Mouse (Mus musculus) CH12.LX (cell line): Measurements from ENCODE around the gene Plekhh3. TPM values are rescaled to one million over a fixed set of nuclear protein-coding genes. Genes with fewer than 3 reads are reported as not detected.

Experiments used
- DNase-seq: peaks from one replicate; pipeline ENCODE4 v3.0.0-alpha.2; 2013; ENCODE audit errors: extremely low read depth
- H3K27ac ChIP-seq: 2 replicates; pipeline ENCODE4 v1.5.1; 2012; ENCODE audit warnings: low read depth, mild to moderate bottlenecking, control low read depth, moderate library complexity; ENCODE audit not compliant: insufficient read depth
- H3K27me3 ChIP-seq: replicated peaks from 2 replicates; pipeline ENCODE3; 2012; ENCODE audit warnings: inconsistent platforms
- H3K36me3 ChIP-seq, 2 experiments: replicated peaks in 1 of 2; 2 replicates each; pipeline versions ENCODE3 to v1.6.1; 2012; ENCODE audit warnings: inconsistent platforms in 1 of 2, low read length in 1 of 2, mild to moderate bottlenecking in 1 of 2, mixed read lengths in 1 of 2, moderate library complexity in 1 of 2; ENCODE audit not compliant: control insufficient read depth in 1 of 2, insufficient read depth in 1 of 2
- H3K4me1 ChIP-seq, 2 experiments: 2 replicates each; pipeline ENCODE4 v1.6.1; 2012; ENCODE audit warnings: inconsistent platforms in 1 of 2, moderate library complexity in 1 of 2; ENCODE audit not compliant: insufficient read depth in 2 of 2, control insufficient read depth in 1 of 2
- H3K4me2 ChIP-seq: 2 replicates; pipeline ENCODE4 v1.6.1; 2012; ENCODE audit warnings: low read depth, mild to moderate bottlenecking, control low read depth; ENCODE audit not compliant: poor library complexity, insufficient read depth, severe bottlenecking
- H3K4me3 ChIP-seq, 3 experiments: fragments of 150-350 bp in 1 of 3; sonication (generic) in 1 of 3; replicated peaks in 1 of 3; 2 replicates each; pipeline versions ENCODE3 to v1.5.1; 2011 to 2012; ENCODE audit warnings: low read depth in 2 of 3, low read length in 2 of 3, mild to moderate bottlenecking in 2 of 3, moderate library complexity in 2 of 3, control low read depth in 1 of 3, improper control_type of control experiment in 1 of 3, inconsistent platforms in 1 of 3, mixed read lengths in 1 of 3; ENCODE audit not compliant: poor library complexity in 1 of 3
- H3K79me2 ChIP-seq: replicated peaks from 2 replicates; pipeline ENCODE4 v1.6.1; 2012; ENCODE audit warnings: mild to moderate bottlenecking, moderate library complexity; ENCODE audit not compliant: control insufficient read depth, poor library complexity, insufficient read depth, severe bottlenecking; ENCODE audit errors: extremely low read depth
- H3K9ac ChIP-seq: 2 replicates; pipeline ENCODE4 v1.6.1; 2012; ENCODE audit warnings: low read depth, mild to moderate bottlenecking, control low read depth, moderate library complexity; ENCODE audit not compliant: insufficient read depth
- H3K9me3 ChIP-seq: replicated peaks from 2 replicates; pipeline ENCODE3; 2012; ENCODE audit warnings: low read length, inconsistent platforms, mixed read lengths
- BHLHE40 ChIP-seq: IDR thresholded peaks from 2 replicates; pipeline ENCODE4 v1.6.1; 2011; ENCODE audit warnings: mild to moderate bottlenecking, low read depth, low read length, improper control_type of control experiment
- CHD1 ChIP-seq: IDR thresholded peaks from 2 replicates; pipeline ENCODE4 v1.6.1; 2012; ENCODE audit warnings: low read depth, low read length, improper control_type of control experiment, inconsistent platforms
- CHD2 ChIP-seq: IDR thresholded peaks from 2 replicates; pipeline ENCODE4 v1.6.1; 2011; ENCODE audit warnings: low read length, improper control_type of control experiment
- CTCF ChIP-seq, 2 experiments: IDR thresholded peaks in 1 of 2; conservative IDR thresholded peaks in 1 of 2; 2 replicates each; pipeline ENCODE4 v1.5.1; 2011 to 2012; ENCODE audit warnings: low read depth in 2 of 2, low read length in 2 of 2, improper control_type of control experiment in 1 of 2, inconsistent platforms in 1 of 2, mild to moderate bottlenecking in 1 of 2, moderate library complexity in 1 of 2
- E2F4 ChIP-seq: IDR thresholded peaks from 2 replicates; pipeline ENCODE4 v1.6.1; 2011; ENCODE audit warnings: low read depth, low read length, improper control_type of control experiment; ENCODE audit not compliant: insufficient replicate concordance
- ELF1 ChIP-seq: IDR thresholded peaks from 2 replicates; pipeline ENCODE4 v1.6.1; 2014; ENCODE audit warnings: low read depth, mild to moderate bottlenecking, inconsistent platforms, low read length, improper control_type of control experiment
- EP300 ChIP-seq: IDR thresholded peaks from 2 replicates; pipeline ENCODE4 v1.6.1; 2011; ENCODE audit warnings: low read length, improper control_type of control experiment
- ETS1 ChIP-seq: conservative IDR thresholded peaks from 2 replicates; pipeline ENCODE4 v1.6.1; 2012; ENCODE audit warnings: low read depth, mild to moderate bottlenecking, inconsistent platforms, low read length, improper control_type of control experiment, moderate library complexity
- GABPA ChIP-seq: IDR thresholded peaks from 2 replicates; pipeline ENCODE4 v1.6.1; 2012; ENCODE audit warnings: low read depth, low read length, improper control_type of control experiment, inconsistent platforms; ENCODE audit not compliant: insufficient replicate concordance
- HCFC1 ChIP-seq: IDR thresholded peaks from 2 replicates; pipeline ENCODE4 v1.6.1; 2012; ENCODE audit warnings: low read depth, mild to moderate bottlenecking, inconsistent platforms, low read length, improper control_type of control experiment
- IRF4 ChIP-seq: IDR thresholded peaks from 2 replicates; pipeline ENCODE4 v1.6.1; 2014; ENCODE audit warnings: low read depth, mild to moderate bottlenecking, inconsistent platforms, low read length, improper control_type of control experiment
- JUN ChIP-seq: IDR thresholded peaks from 2 replicates; pipeline ENCODE4 v1.6.1; 2011; ENCODE audit warnings: low read depth, mild to moderate bottlenecking, low read length, improper control_type of control experiment, moderate library complexity; ENCODE audit not compliant: insufficient read depth
- JUND ChIP-seq: conservative IDR thresholded peaks from 2 replicates; pipeline ENCODE4 v1.6.1; 2011; ENCODE audit warnings: low read depth, low read length, improper control_type of control experiment
- KAT2A ChIP-seq: IDR thresholded peaks from 2 replicates; pipeline ENCODE4 v1.6.1; 2012; ENCODE audit warnings: low read length, improper control_type of control experiment, inconsistent platforms; ENCODE audit not compliant: insufficient replicate concordance
- MAFK ChIP-seq: IDR thresholded peaks from 2 replicates; pipeline ENCODE4 v1.6.1; 2011; ENCODE audit warnings: low read length, improper control_type of control experiment; ENCODE audit not compliant: insufficient replicate concordance
- MAX ChIP-seq: IDR thresholded peaks from 2 replicates; pipeline ENCODE4 v1.6.1; 2011; ENCODE audit warnings: low read length, improper control_type of control experiment
- MAZ ChIP-seq: IDR thresholded peaks from 2 replicates; pipeline ENCODE4 v1.6.1; 2012; ENCODE audit warnings: low read depth, mild to moderate bottlenecking, inconsistent platforms, low read length, improper control_type of control experiment, moderate library complexity
- MEF2A ChIP-seq: IDR thresholded peaks from 2 replicates; pipeline ENCODE4 v1.6.1; 2014; ENCODE audit warnings: low read depth, mild to moderate bottlenecking, inconsistent platforms, low read length, improper control_type of control experiment, borderline replicate concordance
- MXI1 ChIP-seq: IDR thresholded peaks from 2 replicates; pipeline ENCODE4 v1.6.1; 2011; ENCODE audit warnings: mild to moderate bottlenecking, low read depth, low read length, improper control_type of control experiment
- MYC ChIP-seq: IDR thresholded peaks from 2 replicates; pipeline ENCODE4 v1.6.1; 2011; ENCODE audit warnings: low read depth, mild to moderate bottlenecking, improper control_type of control experiment, low read length
- NELFE ChIP-seq: IDR thresholded peaks from 2 replicates; pipeline ENCODE4 v1.6.1; 2011; ENCODE audit warnings: low read depth, low read length, improper control_type of control experiment
- NRF1 ChIP-seq: IDR thresholded peaks from 2 replicates; pipeline ENCODE4 v1.6.1; 2014; ENCODE audit warnings: low read depth, mild to moderate bottlenecking, inconsistent platforms, low read length, improper control_type of control experiment, moderate library complexity
- PAX5 ChIP-seq: IDR thresholded peaks from 2 replicates; pipeline ENCODE4 v1.6.1; 2012; ENCODE audit warnings: low read length, inconsistent platforms, mixed read lengths
- POLR2A ChIP-seq: IDR thresholded peaks from 2 replicates; pipeline ENCODE4 v1.6.1; 2011; ENCODE audit warnings: low read depth, mild to moderate bottlenecking, improper control_type of control experiment, low read length
- POLR2AphosphoS2 ChIP-seq: IDR thresholded peaks from 2 replicates; pipeline ENCODE4 v1.6.1; 2011; ENCODE audit warnings: low read depth, low read length, improper control_type of control experiment
- RAD21 ChIP-seq: IDR thresholded peaks from 2 replicates; pipeline ENCODE4 v1.6.1; 2011; ENCODE audit warnings: low read depth, mild to moderate bottlenecking, low read length, improper control_type of control experiment, moderate library complexity
- RCOR1 ChIP-seq: conservative IDR thresholded peaks from 2 replicates; pipeline ENCODE4 v1.6.1; 2012; ENCODE audit warnings: low read depth, mild to moderate bottlenecking, inconsistent platforms, low read length, improper control_type of control experiment
- SIN3A ChIP-seq: IDR thresholded peaks from 2 replicates; pipeline ENCODE4 v1.6.1; 2012; ENCODE audit warnings: low read length, improper control_type of control experiment, inconsistent platforms
- SMC3 ChIP-seq: IDR thresholded peaks from 2 replicates; pipeline ENCODE4 v1.6.1; 2011; ENCODE audit warnings: low read depth, low read length, improper control_type of control experiment
- TBP ChIP-seq: conservative IDR thresholded peaks from 2 replicates; pipeline ENCODE4 v1.6.1; 2011; ENCODE audit warnings: low read depth, low read length, improper control_type of control experiment
- TCF12 ChIP-seq: IDR thresholded peaks from 2 replicates; pipeline ENCODE4 v1.6.1; 2014; ENCODE audit warnings: low read depth, mild to moderate bottlenecking, inconsistent platforms, low read length, improper control_type of control experiment
- UBTF ChIP-seq: IDR thresholded peaks from 2 replicates; pipeline ENCODE4 v1.6.1; 2012; ENCODE audit warnings: low read depth, mild to moderate bottlenecking, inconsistent platforms, low read length, improper control_type of control experiment, moderate library complexity
- USF1 ChIP-seq: IDR thresholded peaks from 2 replicates; pipeline ENCODE4 v1.6.1; 2014; ENCODE audit warnings: low read depth, mild to moderate bottlenecking, inconsistent platforms, low read length, improper control_type of control experiment
- USF2 ChIP-seq: conservative IDR thresholded peaks from 2 replicates; pipeline ENCODE4 v1.6.1; 2011; ENCODE audit warnings: low read depth, low read length, improper control_type of control experiment
- ZC3H11A ChIP-seq: IDR thresholded peaks from 2 replicates; pipeline ENCODE4 v1.6.1; 2012; ENCODE audit warnings: low read depth, mild to moderate bottlenecking, inconsistent platforms, low read length, improper control_type of control experiment
- ZKSCAN1 ChIP-seq: IDR thresholded peaks from 2 replicates; pipeline ENCODE4 v1.6.1; 2012; ENCODE audit warnings: low read depth, inconsistent platforms, low read length, improper control_type of control experiment, borderline replicate concordance
- ZMIZ1 ChIP-seq: IDR thresholded peaks from 2 replicates; pipeline ENCODE4 v1.6.1; 2012; ENCODE audit warnings: low read depth, mild to moderate bottlenecking, inconsistent platforms, low read length, improper control_type of control experiment
- ZNF384 ChIP-seq: IDR thresholded peaks from 2 replicates; pipeline ENCODE4 v1.6.1; 2012; ENCODE audit warnings: low read depth, low read length, improper control_type of control experiment, inconsistent platforms
- dilution Hi-C: fragments of 300-500 bp; cut with MboI; formaldehyde crosslinking; loops from 2 replicates; pipeline ENCODE4 v1.14.3; 2020; ENCODE audit warnings: low sequenced_read_pairs; ENCODE audit not compliant: extremely low pct_unique_long_range_greater_than_20kb, extremely low pct_ligation_motif_present
- in situ Hi-C: fragments of 300-500 bp; cut with MboI; formaldehyde crosslinking; loops from 3 replicates; pipeline ENCODE4 v1.14.3; 2019; ENCODE audit warnings: low sequenced_read_pairs, low pct_ligation_motif_present, low pct_unique_long_range_greater_than_20kb, mixed read lengths
- polyA plus RNA-seq: library from polyadenylated mRNA; unstranded; fragments of >175 nt; gene quantifications from 2 replicates; pipeline ENCODE4 v1.2.1, GENCODE M21; 2012; ENCODE audit warnings: low read depth; ENCODE audit not compliant: insufficient read length
- total RNA-seq, 2 experiments: library from RNA; depleted of rRNA; stranded (reverse); fragments of 300-350 nt in 1 of 2; fragments of >200 nt in 1 of 2; gene quantifications; 2 replicates each; pipeline ENCODE4 v1.2.3; 2012 to 2014

Plekhh3 gene
- total and polyA plus RNA-seq, 3 experiments: 2.9 to 20.3 (median 5.0) TPM

- in situ Hi-C loops (loop anchor here (5.0 kb wide), 1 partner anchor 35 kb away; no protein-coding TSS in a partner anchor), dilution Hi-C loops (no loop called here)
- Histone ChIP-seq H3K4me1 (peaks cover 3 to 56% of the 10 kb centered on the region in 2 experiments; a peak in 3 of 4 replicates), H3K4me3 (peak overlapping the region; percentile 44 to 53 (median 48)), H3K27me3 (peaks cover 9% of the 10 kb centered on the region), H3K36me3 (peaks cover 12 to 14% of the 10 kb centered on the region in 2 experiments), H3K27ac (peak overlapping the region; percentile 71), H3K9ac (peak overlapping the region; percentile 50), H3K79me2 (peaks cover 10% of the 10 kb centered on the region; the same call in 1 of the 2 replicates), H3K4me2 (peak overlapping the region; percentile 87), H3K9me3 (no peaks in the 10 kb centered on the region)
- peak; percentile 85 for DNase-seq
- TF ChIP-seq ZMIZ1 (0 out of 2 replicates have a peak, but pooled peaks have one; percentile 36), ETS1 (peak; percentile 71; the same call in 1 of the 2 replicates), PAX5 (no peak), CHD2 (no peak), CHD1 (peak; percentile 57; the same call in 1 of the 2 replicates), RAD21 (peak; percentile 3; the same call in 1 of the 2 replicates), POLR2AphosphoS2 (no peak), MYC (no peak; the same call in 1 of the 2 replicates), ZC3H11A (no peak), JUN (no peak), UBTF (peak; percentile 42; the same call in 1 of the 2 replicates), BHLHE40 (no peak), MAFK (peak; percentile 99), MAX (peak; percentile 82), IRF4 (peak; percentile 81), MAZ (no peak), ZKSCAN1 (no peak), NRF1 (peak; percentile 61), EP300 (peak; percentile 13; the same call in 1 of the 2 replicates), CTCF (conservative IDR thresholded peaks at IDR 0.05 in 1 of 2, IDR thresholded peaks at IDR 0.05 in 1 of 2; ENCODE audit: low read depth in 2 of 2, low read length in 2 of 2) (no peak), POLR2A (peak; percentile 59; the same call in 1 of the 2 replicates), E2F4 (peak; percentile 85; the same call in 1 of the 2 replicates), GABPA (no peak), USF1 (no peak), HCFC1 (peak; percentile 56), JUND (peak; percentile 46; the same call in 1 of the 2 replicates), MEF2A (peak; percentile 83), NELFE (peak; percentile 64), TCF12 (peak; percentile 69), MXI1 (peak; percentile 85), SIN3A (peak; percentile 92), USF2 (0 out of 2 replicates have a peak, but pooled peaks have one; percentile 2), RCOR1 (no peak; the same call in 1 of the 2 replicates), ELF1 (0 out of 2 replicates have a peak, but pooled peaks have one; percentile 42), ZNF384 (no peak), TBP (0 out of 2 replicates have a peak, but pooled peaks have one; percentile 17), KAT2A (0 out of 2 replicates have a peak, but pooled peaks have one; percentile 56), SMC3 (peak; percentile 4)
These were observed 726 bp upstream of the Plekhh3 start for GRCm38 (mm10) chr11:101171721-101172433.
